Mouse (Mus musculus): ENCODE data around the gene Pfkfb3. TPM values are rescaled to one million over a fixed set of nuclear protein-coding genes. Genes with fewer than 3 reads are reported as not detected.
A peak's percentile ranks its signal among the peaks of the same experiment; 100 is the strongest.

Pfkfb3 gene
- polyA plus RNA-seq, 1 experiment from 2014 or later = 30.0 TPM

GRCm38 (mm10) chr2:11512127-11512526 lies 41.8 kb downstream of the Pfkfb3 start:
- H3K9ac ChIP-seq = no peak overlapping the region
- H3K27me3 ChIP-seq (ENCODE audit: insufficient read depth, low read length) = no peaks in the 10 kb centered on the region
- no peak for TF ChIP-seq CTCF (IDR thresholded peaks at IDR 0.05; ENCODE audit: low read depth)
- no peaks in the 10 kb centered on the region for H3K36me3 ChIP-seq (ENCODE audit: insufficient read depth)
- no peaks in the 10 kb centered on the region for H3K9me3 ChIP-seq (ENCODE audit: low read depth, low read length)
- 90% methylated on average over 1 of the region's 1 CpGs for WGBS
- H3K4me3 ChIP-seq (ENCODE audit: low read depth, low read length) = no peak overlapping the region
- no peak overlapping the region for H3K4me2 ChIP-seq
- ATAC-seq (ENCODE audit: insufficient read depth) = no peak
- H3K27ac ChIP-seq (ENCODE audit: low read depth) = no peak overlapping the region
- no peak for DNase-seq
- H3K4me1 ChIP-seq (ENCODE audit: insufficient read depth) = no peaks in the 10 kb centered on the region

GRCm38 (mm10) chr2:11503736-11504135 lies 50.1 kb downstream of the Pfkfb3 start:
- 0 out of 2 replicates have a peak, but pooled peaks cover 4% of the 10 kb centered on the region for H3K4me1 ChIP-seq (ENCODE audit: insufficient read depth)
- peak overlapping the region; percentile 96 for H3K4me2 ChIP-seq
- H3K9me3 ChIP-seq (ENCODE audit: low read depth, low read length) = no peaks in the 10 kb centered on the region
- H3K27me3 ChIP-seq (ENCODE audit: insufficient read depth, low read length) = no peaks in the 10 kb centered on the region
- TF ChIP-seq CTCF (IDR thresholded peaks at IDR 0.05; ENCODE audit: low read depth) = no peak
- H3K4me3 ChIP-seq (ENCODE audit: low read depth, low read length) = peak overlapping the region; percentile 68
- peak overlapping the region; percentile 80; the same call in 1 of the 2 replicates for H3K27ac ChIP-seq (ENCODE audit: low read depth)
- WGBS = 20% methylated on average over 7 of the region's 7 CpGs
- peak; percentile 17 for DNase-seq
- H3K36me3 ChIP-seq (ENCODE audit: insufficient read depth) = peaks cover 6% of the 10 kb centered on the region; the same call in 1 of the 2 replicates
- peak overlapping the region; percentile 49 for H3K9ac ChIP-seq
- ATAC-seq (ENCODE audit: insufficient read depth) = no peak

- Histone ChIP-seq H3K27me3 (ENCODE audit: insufficient read depth, low read length) (no peaks in the 10 kb centered on the region), H3K9me3 (ENCODE audit: low read depth, low read length) (no peaks in the 10 kb centered on the region)
- under 1% methylated on average over 39 of the region's 39 CpGs for WGBS
Observed at GRCm38 (mm10) chr2:11502901-11503431, 50.9 kb downstream of the Pfkfb3 start.

GRCm38 (mm10) chr2:11502255-11502765 lies 51.6 kb downstream of the Pfkfb3 start:
- no peak for TF ChIP-seq CTCF (IDR thresholded peaks at IDR 0.05; ENCODE audit: low read depth)
- Histone ChIP-seq H3K27me3 (ENCODE audit: insufficient read depth, low read length) (no peaks in the 10 kb centered on the region), H3K9me3 (ENCODE audit: low read depth, low read length) (no peaks in the 10 kb centered on the region), H3K9ac (peak overlapping the region; percentile 49), H3K4me2 (peak overlapping the region; percentile 96), H3K36me3 (ENCODE audit: insufficient read depth) (peaks cover 19% of the 10 kb centered on the region; the same call in 1 of the 2 replicates), H3K27ac (ENCODE audit: low read depth) (peak overlapping the region; percentile 88; the same call in 1 of the 2 replicates), H3K4me1 (ENCODE audit: insufficient read depth) (0 out of 2 replicates have a peak, but pooled peaks cover 4% of the 10 kb centered on the region), H3K4me3 (ENCODE audit: low read depth, low read length) (peak overlapping the region; percentile 68)
- ATAC-seq (ENCODE audit: insufficient read depth) (peak; percentile 32), DNase-seq (peak; percentile 47)
- under 1% methylated on average over 15 of the region's 15 CpGs for WGBS

More at GRCm38 (mm10) chr2:11502901-11503431, 50.9 kb downstream of the Pfkfb3 start:
- peak overlapping the region; percentile 80 for H3K27ac ChIP-seq (ENCODE audit: low read depth)
- DNase-seq (peak; percentile 94), ATAC-seq (ENCODE audit: insufficient read depth) (peak; percentile 70)
- H3K9ac ChIP-seq = peak overlapping the region; percentile 49
- peak overlapping the region; percentile 68 for H3K4me3 ChIP-seq (ENCODE audit: low read depth, low read length)
- 0 out of 2 replicates have a peak, but pooled peaks cover 4% of the 10 kb centered on the region for H3K4me1 ChIP-seq (ENCODE audit: insufficient read depth)
- peak overlapping the region; percentile 96 for H3K4me2 ChIP-seq
- TF ChIP-seq CTCF (IDR thresholded peaks at IDR 0.05; ENCODE audit: low read depth) = no peak
- peaks cover 14% of the 10 kb centered on the region; the same call in 1 of the 2 replicates for H3K36me3 ChIP-seq (ENCODE audit: insufficient read depth)

- 0 out of 2 replicates have a peak, but pooled peaks cover 4% of the 10 kb centered on the region for H3K4me1 ChIP-seq (ENCODE audit: insufficient read depth)
- H3K9me3 ChIP-seq (ENCODE audit: low read depth, low read length) = no peaks in the 10 kb centered on the region
- TF ChIP-seq CTCF (IDR thresholded peaks at IDR 0.05; ENCODE audit: low read depth) = peak; percentile 94
- peak overlapping the region; percentile 96 for H3K4me2 ChIP-seq
- H3K9ac ChIP-seq = peak overlapping the region; percentile 76
- DNase-seq = peak; percentile 97
- peak; percentile 83 for ATAC-seq (ENCODE audit: insufficient read depth)
- no peaks in the 10 kb centered on the region for H3K27me3 ChIP-seq (ENCODE audit: insufficient read depth, low read length)
- peak overlapping the region; percentile 88 for H3K27ac ChIP-seq (ENCODE audit: low read depth)
- H3K36me3 ChIP-seq (ENCODE audit: insufficient read depth) = peaks cover 25% of the 10 kb centered on the region; the same call in 1 of the 2 replicates
- WGBS = under 1% methylated on average over 75 of the region's 76 CpGs
- H3K4me3 ChIP-seq (ENCODE audit: low read depth, low read length) = peak overlapping the region; percentile 68
Observed at GRCm38 (mm10) chr2:11501301-11502254, 52.3 kb downstream of the Pfkfb3 start.

- H3K36me3 ChIP-seq (ENCODE audit: insufficient read depth) = peaks cover 25% of the 10 kb centered on the region; the same call in 1 of the 2 replicates
- 0 out of 2 replicates have a peak, but pooled peaks cover 4% of the 10 kb centered on the region for H3K4me1 ChIP-seq (ENCODE audit: insufficient read depth)
- ATAC-seq (ENCODE audit: insufficient read depth) (peak; percentile 1; the same call in 1 of the 2 replicates), DNase-seq (peak; percentile 46)
- H3K4me3 ChIP-seq (ENCODE audit: low read depth, low read length) = peak overlapping the region; percentile 68
- H3K4me2 ChIP-seq = peak overlapping the region; percentile 96
- WGBS = under 1% methylated on average over 8 of the region's 8 CpGs
- H3K9ac ChIP-seq = peak overlapping the region; percentile 76
- no peaks in the 10 kb centered on the region for H3K27me3 ChIP-seq (ENCODE audit: insufficient read depth, low read length)
- TF ChIP-seq CTCF (IDR thresholded peaks at IDR 0.05; ENCODE audit: low read depth) = no peak
- H3K9me3 ChIP-seq (ENCODE audit: low read depth, low read length) = no peaks in the 10 kb centered on the region
- H3K27ac ChIP-seq (ENCODE audit: low read depth) = peak overlapping the region; percentile 88
Observed at GRCm38 (mm10) chr2:11500666-11501065, 53.2 kb downstream of the Pfkfb3 start.

All from lung, embryonic 14.5 days (tissue).